In the genomic region with DNA sequence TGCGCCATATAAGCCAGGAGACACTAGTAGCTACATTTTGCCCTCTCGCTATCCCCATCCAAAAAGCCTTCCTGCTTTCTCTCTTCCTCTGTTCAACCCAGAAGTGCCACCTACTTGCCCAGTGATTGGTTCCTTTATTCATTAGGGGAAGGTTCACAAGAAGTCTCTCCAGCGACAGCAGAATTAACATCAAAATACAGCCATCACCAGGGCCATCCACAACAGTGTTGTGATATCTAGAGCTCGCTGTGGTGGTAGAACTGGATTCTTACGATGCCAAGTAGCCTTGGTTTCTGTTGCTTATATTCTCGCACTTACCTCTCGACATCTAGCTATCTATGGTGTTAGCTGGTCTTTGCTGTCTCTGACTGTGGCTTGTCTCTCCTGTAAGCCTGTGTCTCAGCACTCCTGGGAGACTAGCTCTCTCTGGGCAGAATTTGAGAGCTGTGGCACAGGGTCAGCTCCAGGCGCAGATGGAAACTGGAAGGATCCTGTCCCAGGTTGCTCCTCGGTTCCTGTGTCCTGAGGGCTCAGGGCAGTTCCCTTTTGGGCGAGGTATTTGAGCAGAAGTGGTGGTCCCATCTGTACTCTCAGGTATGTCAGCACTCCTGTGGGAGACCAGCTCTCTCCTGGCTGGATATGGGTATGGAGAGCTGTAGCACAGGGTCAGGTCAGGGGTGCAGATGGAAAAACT, we compare ENCODE assay signal across 24 mouse cellular contexts.
"Had no signal": no experiment of that assay in that cellular context is flagged by ENCODE, and none has a peak within 500 bp of the region (broad histone marks: within the 10 kb centered on the region; RNA-seq: fewer than 3 reads in every experiment).

No protein-coding gene starts in this region.

- H3K4me1 ChIP-seq: liver, embryonic 12.5 days; liver, embryonic 15.5 days; megakaryocyte, embryonic 14.5 days; midbrain, embryonic 15.5 days; neural tube, embryonic 12.5 days; neural tube, embryonic 15.5 days had no signal

- ATAC-seq: liver, embryonic 12.5 days; midbrain, embryonic 15.5 days had no signal

- H3K4me2 ChIP-seq: limb, embryonic 13.5 days; liver, embryonic 12.5 days; liver, embryonic 15.5 days; lung, embryonic 15.5 days; midbrain, embryonic 11.5 days; midbrain, embryonic 15.5 days; neural tube, embryonic 12.5 days; neural tube, embryonic 15.5 days; stomach, embryonic 15.5 days had no signal

- H3K9me3 ChIP-seq: limb, embryonic 13.5 days; liver, embryonic 12.5 days; liver, embryonic 15.5 days; lung, embryonic 15.5 days; midbrain, embryonic 15.5 days; neural tube, embryonic 12.5 days; neural tube, embryonic 15.5 days; stomach, embryonic 15.5 days had no signal

- DNase-seq: kidney, adult 9 months; kidney, postnatal 14 days; kidney, postnatal 4 days; left cerebral cortex, postnatal 4 days; liver; lung, adult 18-20 months; lung, postnatal 10 days; lung, postnatal 36 days; right cerebral cortex, adult 18-20 months; right cerebral cortex, postnatal 14 days; right cerebral cortex, postnatal 4 days; thymus, adult 2 months; thymus, postnatal 14 days; thymus, postnatal 4 days had no signal

- H3K27ac ChIP-seq: limb, embryonic 13.5 days; liver, embryonic 12.5 days; liver, embryonic 15.5 days; lung, embryonic 15.5 days; midbrain, embryonic 15.5 days; neural tube, embryonic 12.5 days; neural tube, embryonic 15.5 days; stomach, embryonic 15.5 days had no signal

- H3K36me3 ChIP-seq: limb, embryonic 13.5 days; liver, embryonic 12.5 days; liver, embryonic 15.5 days; lung, embryonic 15.5 days; midbrain, embryonic 15.5 days; neural tube, embryonic 12.5 days; neural tube, embryonic 15.5 days; stomach, embryonic 15.5 days had no signal

- H3K9ac ChIP-seq: limb, embryonic 13.5 days; liver, embryonic 12.5 days; liver, embryonic 15.5 days; lung, embryonic 15.5 days; midbrain, embryonic 15.5 days; neural tube, embryonic 12.5 days; neural tube, embryonic 15.5 days; stomach, embryonic 15.5 days had no signal

- H3K4me3 ChIP-seq: limb, embryonic 13.5 days; liver, embryonic 12.5 days; liver, embryonic 15.5 days; lung, embryonic 15.5 days; megakaryocyte, embryonic 14.5 days; midbrain, embryonic 15.5 days; neural tube, embryonic 12.5 days; neural tube, embryonic 15.5 days; stomach, embryonic 15.5 days had no signal

- H3K27me3 ChIP-seq: limb, embryonic 13.5 days; liver, embryonic 12.5 days; liver, embryonic 15.5 days; lung, embryonic 15.5 days; midbrain, embryonic 15.5 days; neural tube, embryonic 12.5 days; neural tube, embryonic 15.5 days; stomach, embryonic 15.5 days had no signal
